Mouse (Mus musculus): ENCODE measurements around the gene Aph1b. TPM values are rescaled to one million over a fixed set of nuclear protein-coding genes. Genes with fewer than 3 reads are reported as not detected.
"Not testable (repeated sequence)": the region's sequence is repeated elsewhere in the genome, so short reads cannot be mapped to it uniquely, and the experiment has no call there.

The Aph1b gene
- total RNA-seq (2021), result 10 to 100 TPM; 19.5 to 19.6 TPM

GRCm38 (mm10) chr9:66795464-66796324, at the start of gene Aph1b:
TSS of gene Aph1b (minus strand) at chr9:66795490.
- intact Hi-C loops (cut with DNase I), result no loop called here
- peak; percentile 93 to 96 for DNase-seq (ENCODE audit: low spot score in 2 of 2)

GRCm38 (mm10) chr9:66835097-66835480, 39.8 kb upstream of the Aph1b start:
- intact Hi-C loops (cut with DNase I), result loop anchor here (5.0 kb wide), 1 partner anchor 102 kb away; no protein-coding TSS in a partner anchor
- DNase-seq (ENCODE audit: low spot score in 2 of 2), result no peak

- peak; percentile 97 to 98 for DNase-seq (ENCODE audit: low spot score in 2 of 2)
- intact Hi-C loops (cut with DNase I), result loop anchor here (5.0 kb wide), 2 partner anchors 103 to 208 kb away; no protein-coding TSS in a partner anchor
These were observed 39.2 kb upstream of the Aph1b start, which contains the start of gene Aph1c for GRCm38 (mm10) chr9:66834318-66835096. TSS of gene Aph1c (minus strand) at chr9:66834726.

- DNase-seq (ENCODE audit: low spot score in 2 of 2), result no peak
- intact Hi-C loops (cut with DNase I), result loop anchor here (5.0 kb wide), 1 partner anchor 208 kb away; no protein-coding TSS in a partner anchor
These were observed 38.6 kb upstream of the Aph1b start for GRCm38 (mm10) chr9:66833851-66834250.

- no peak for DNase-seq (ENCODE audit: low spot score in 2 of 2)
- intact Hi-C loops (cut with DNase I), result loop anchor here (5.0 kb wide), 1 partner anchor 210 kb away; no protein-coding TSS in a partner anchor
These were observed 37.1 kb upstream of the Aph1b start for GRCm38 (mm10) chr9:66832366-66832908.

- intact Hi-C loops (cut with DNase I), result loop anchor here (5.0 to 10.0 kb wide), 2 partner anchors 181 to 314 kb away; partner anchors contain the start of gene Fbxl22
- no peak for DNase-seq (ENCODE audit: low spot score in 2 of 2)
These were observed 30.7 kb upstream of the Aph1b start for GRCm38 (mm10) chr9:66825990-66826389.

- not testable (repeated sequence) for DNase-seq (ENCODE audit: low spot score in 2 of 2)
- intact Hi-C loops (cut with DNase I), result loop anchor here (10.0 kb wide), 1 partner anchor 177 kb away; no protein-coding TSS in a partner anchor
These were observed 27.0 kb upstream of the Aph1b start for GRCm38 (mm10) chr9:66822255-66822654.

- no peak for DNase-seq (ENCODE audit: low spot score in 2 of 2)
- intact Hi-C loops (cut with DNase I), result loop anchor here (10.0 kb wide), 1 partner anchor 176 kb away; no protein-coding TSS in a partner anchor
These were observed 25.7 kb upstream of the Aph1b start for GRCm38 (mm10) chr9:66820996-66821395.

GRCm38 (mm10) chr9:66813392-66813791, 18.1 kb upstream of the Aph1b start:
- intact Hi-C loops (cut with DNase I), result no loop called here

GRCm38 (mm10) chr9:66805951-66806350, 10.7 kb upstream of the Aph1b start:
- DNase-seq (ENCODE audit: low spot score in 2 of 2); intact Hi-C loops (cut with DNase I): not testable (repeated sequence)

More at GRCm38 (mm10) chr9:66813392-66813791, 18.1 kb upstream of the Aph1b start:
- DNase-seq (ENCODE audit: low spot score in 2 of 2), result no peak

GRCm38 (mm10) chr9:66801947-66802346, 6.7 kb upstream of the Aph1b start:
- intact Hi-C loops (cut with DNase I), result no loop called here
- no peak for DNase-seq (ENCODE audit: low spot score in 2 of 2)

GRCm38 (mm10) chr9:66796739-66797138, 1.4 kb upstream of the Aph1b start, which contains the start of gene Gm10647:
TSS of gene Gm10647 (plus strand) at chr9:66797039.
- intact Hi-C loops (cut with DNase I), result no loop called here
- no peak for DNase-seq (ENCODE audit: low spot score in 2 of 2)

GRCm38 (mm10) chr9:66794629-66795463, 444 bp downstream of the Aph1b start:
- intact Hi-C loops (cut with DNase I), result loop anchor here (5.0 kb wide), 2 partner anchors 247 to 283 kb away; partner anchors contain the start of gene Fbxl22
- DNase-seq (ENCODE audit: low spot score in 2 of 2), result peak in 1 of 2 experiments; percentile 10

- intact Hi-C loops (cut with DNase I), result loop anchor here (5.0 kb wide), 2 partner anchors 91 to 141 kb away; no protein-coding TSS in a partner anchor
- no peak for DNase-seq (ENCODE audit: low spot score in 2 of 2)
These were observed 7.5 kb downstream of the Aph1b start for GRCm38 (mm10) chr9:66787821-66788220.

- DNase-seq (ENCODE audit: low spot score in 2 of 2); intact Hi-C loops (cut with DNase I): not testable (repeated sequence)
These were observed 10.7 kb downstream of the Aph1b start for GRCm38 (mm10) chr9:66784552-66784951.

- intact Hi-C loops (cut with DNase I), result no loop called here
These were observed 24.6 kb downstream of the Aph1b start for GRCm38 (mm10) chr9:66770701-66771100.

GRCm38 (mm10) chr9:66769275-66769674, 26.0 kb downstream of the Aph1b start:
- no peak for DNase-seq (ENCODE audit: low spot score in 2 of 2)
- intact Hi-C loops (cut with DNase I), result no loop called here

More at GRCm38 (mm10) chr9:66770701-66771100, 24.6 kb downstream of the Aph1b start:
- no peak for DNase-seq (ENCODE audit: low spot score in 2 of 2)

- intact Hi-C loops (cut with DNase I), result no loop called here
- DNase-seq (ENCODE audit: low spot score in 2 of 2), result no peak
These were observed 26.6 kb downstream of the Aph1b start for GRCm38 (mm10) chr9:66768721-66769120.

Data from left cerebral cortex, postnatal 36 days (tissue).